Mouse (Mus musculus): ENCODE measurements at regions not wholly inside any gene's neighbourhood (a gene's known extent, or its start where the extent isn't known, plus 50 kb on each side); places are given as distances from the start of the nearest gene placed in this dataset.
"Not testable (repeated sequence)": the region's sequence is repeated elsewhere in the genome, so short reads cannot be mapped to it uniquely, and the experiment has no call there.

DNA sequence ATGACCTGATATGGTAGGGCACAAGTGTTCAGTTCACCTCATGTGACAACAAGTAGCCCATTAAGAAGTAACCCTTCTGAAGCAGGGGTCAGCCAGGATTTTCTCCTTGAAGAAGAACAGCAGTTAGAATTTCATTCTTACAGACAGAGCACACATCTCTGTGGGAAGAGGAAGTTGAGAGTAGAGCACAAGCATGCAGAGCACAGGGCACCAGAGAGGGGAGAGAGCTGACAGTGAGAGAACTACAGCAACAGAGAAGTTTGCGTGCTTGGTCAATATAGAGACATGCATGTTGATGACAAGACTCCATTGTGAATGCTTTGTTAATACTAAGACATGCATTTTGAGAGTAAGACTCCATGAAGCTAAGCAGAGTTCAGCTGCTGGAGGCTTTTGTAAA, 263.2 kb upstream of the Tusc1 start:
- Histone ChIP-seq H3K9ac (replicated peaks; ENCODE audit: low read length) (no peak overlapping the region), H3K4me3 (ENCODE audit: low read length) (no peak overlapping the region), H3K27me3 (ENCODE audit: insufficient read depth, low read length) (no peaks in the 10 kb centered on the region), H3K27ac (ENCODE audit: low read length) (no peak overlapping the region), H3K9me3 (ENCODE audit: low read length) (no peaks in the 10 kb centered on the region), H3K36me3 (ENCODE audit: insufficient read depth, low read length) (no peaks in the 10 kb centered on the region), H3K4me1 (ENCODE audit: insufficient read depth, low read length) (no peaks in the 10 kb centered on the region), H3K4me2 (replicated peaks; ENCODE audit: low read depth, low read length) (no peak overlapping the region)
- no peak for ATAC-seq (ENCODE audit: low FRiP score, low TSS enrichment)
- 84% methylated on average over 1 of the region's 1 CpGs for WGBS

DNA sequence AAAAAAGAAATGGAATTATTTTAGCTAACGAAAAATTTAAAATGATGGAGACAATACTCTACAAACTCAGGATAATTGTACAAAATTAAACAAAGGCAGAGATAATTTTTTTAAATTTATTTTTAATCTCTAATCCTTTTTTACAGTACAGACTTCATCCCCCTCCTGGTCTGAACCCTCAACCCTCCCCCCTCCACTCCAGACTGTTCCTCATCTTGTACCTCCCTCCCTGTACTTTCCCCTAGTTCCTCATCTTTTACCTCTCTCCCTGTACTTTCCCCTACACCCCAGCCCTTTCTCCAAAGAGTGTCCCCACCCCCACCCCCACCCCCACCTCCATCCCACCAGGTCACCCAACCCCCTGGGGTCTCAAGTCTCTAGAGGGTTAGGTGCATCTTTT, 249.0 kb upstream of the Tusc1 start:
- Histone ChIP-seq H3K27ac (ENCODE audit: low read length) (no peak overlapping the region), H3K9me3 (ENCODE audit: low read length) (no peaks in the 10 kb centered on the region), H3K9ac (replicated peaks; ENCODE audit: low read length) (no peak overlapping the region), H3K27me3 (ENCODE audit: insufficient read depth, low read length) (no peaks in the 10 kb centered on the region), H3K4me2 (replicated peaks; ENCODE audit: low read depth, low read length) (no peak overlapping the region), H3K36me3 (ENCODE audit: insufficient read depth, low read length) (no peaks in the 10 kb centered on the region), H3K4me3 (ENCODE audit: low read length) (no peak overlapping the region), H3K4me1 (ENCODE audit: insufficient read depth, low read length) (no peaks in the 10 kb centered on the region)
- 94% methylated on average over 1 of the region's 1 CpGs for WGBS
- ATAC-seq (ENCODE audit: low FRiP score, low TSS enrichment): no peak

DNA sequence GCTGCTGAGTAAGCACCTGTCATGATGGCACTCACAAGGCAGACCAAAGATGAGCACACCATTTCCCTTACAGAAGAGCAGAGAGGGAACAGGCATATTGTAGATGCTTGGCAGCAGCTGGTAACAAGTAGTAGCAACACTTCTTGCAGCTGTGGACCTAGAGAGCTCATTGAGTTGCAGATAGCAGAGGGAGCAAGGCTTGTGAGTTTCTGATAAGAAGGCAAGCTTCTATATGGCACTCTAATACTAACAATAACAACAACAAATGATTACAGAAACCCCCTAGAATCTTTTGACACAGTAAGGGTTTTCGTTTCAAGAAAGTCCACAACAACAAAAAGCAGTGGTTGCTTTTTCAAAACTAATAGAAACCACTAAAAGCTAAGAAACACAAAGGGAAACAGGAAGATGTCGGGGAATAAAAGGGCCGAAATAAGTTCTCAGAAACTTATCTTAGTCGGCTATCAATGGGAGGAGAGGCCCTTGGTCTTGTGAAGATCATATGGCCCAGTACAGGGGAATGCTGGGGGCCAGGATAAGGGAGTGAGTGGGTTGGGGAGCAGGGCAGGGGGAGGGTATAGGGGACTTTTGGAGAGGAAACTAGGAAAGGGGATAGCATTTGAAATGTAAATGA, 248.5 kb upstream of the Tusc1 start:
- Histone ChIP-seq H3K27ac (ENCODE audit: low read length) (no peak overlapping the region), H3K4me1 (ENCODE audit: insufficient read depth, low read length) (no peaks in the 10 kb centered on the region), H3K4me3 (ENCODE audit: low read length) (no peak overlapping the region), H3K9ac (replicated peaks; ENCODE audit: low read length) (no peak overlapping the region), H3K36me3 (ENCODE audit: insufficient read depth, low read length) (no peaks in the 10 kb centered on the region), H3K9me3 (ENCODE audit: low read length) (no peaks in the 10 kb centered on the region), H3K4me2 (replicated peaks; ENCODE audit: low read depth, low read length) (no peak overlapping the region), H3K27me3 (ENCODE audit: insufficient read depth, low read length) (no peaks in the 10 kb centered on the region)
- 64% methylated on average over 4 of the region's 4 CpGs for WGBS
- no peak for ATAC-seq (ENCODE audit: low FRiP score, low TSS enrichment)

DNA sequence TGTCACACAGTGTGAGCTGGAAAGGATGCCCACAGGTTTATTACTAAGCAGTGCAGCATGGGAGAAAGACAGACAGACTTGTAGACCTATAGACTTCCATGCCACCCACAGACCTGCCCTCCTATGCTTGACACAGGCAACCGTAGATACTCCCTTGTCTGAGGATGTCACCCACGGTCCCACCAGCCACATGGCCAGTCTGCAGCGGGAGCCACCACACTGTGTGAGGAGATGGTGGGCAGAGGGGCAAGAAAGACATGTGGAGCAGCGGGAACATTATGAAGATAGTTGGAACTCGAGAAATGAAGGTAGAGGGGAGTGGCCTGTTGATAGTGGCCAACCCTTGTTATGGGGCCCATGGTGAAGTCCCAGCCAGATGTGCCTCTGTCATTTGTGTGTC, 244.0 kb upstream of the Tusc1 start:
- Histone ChIP-seq H3K27me3 (ENCODE audit: insufficient read depth, low read length) (no peaks in the 10 kb centered on the region), H3K4me3 (ENCODE audit: low read length) (no peak overlapping the region), H3K9ac (replicated peaks; ENCODE audit: low read length) (no peak overlapping the region), H3K36me3 (ENCODE audit: insufficient read depth, low read length) (no peaks in the 10 kb centered on the region), H3K4me2 (replicated peaks; ENCODE audit: low read depth, low read length) (no peak overlapping the region), H3K9me3 (ENCODE audit: low read length) (no peaks in the 10 kb centered on the region), H3K27ac (ENCODE audit: low read length) (no peak overlapping the region), H3K4me1 (ENCODE audit: insufficient read depth, low read length) (no peaks in the 10 kb centered on the region)
- ATAC-seq (ENCODE audit: low FRiP score, low TSS enrichment): no peak
- 88% methylated on average over 5 of the region's 5 CpGs for WGBS

DNA sequence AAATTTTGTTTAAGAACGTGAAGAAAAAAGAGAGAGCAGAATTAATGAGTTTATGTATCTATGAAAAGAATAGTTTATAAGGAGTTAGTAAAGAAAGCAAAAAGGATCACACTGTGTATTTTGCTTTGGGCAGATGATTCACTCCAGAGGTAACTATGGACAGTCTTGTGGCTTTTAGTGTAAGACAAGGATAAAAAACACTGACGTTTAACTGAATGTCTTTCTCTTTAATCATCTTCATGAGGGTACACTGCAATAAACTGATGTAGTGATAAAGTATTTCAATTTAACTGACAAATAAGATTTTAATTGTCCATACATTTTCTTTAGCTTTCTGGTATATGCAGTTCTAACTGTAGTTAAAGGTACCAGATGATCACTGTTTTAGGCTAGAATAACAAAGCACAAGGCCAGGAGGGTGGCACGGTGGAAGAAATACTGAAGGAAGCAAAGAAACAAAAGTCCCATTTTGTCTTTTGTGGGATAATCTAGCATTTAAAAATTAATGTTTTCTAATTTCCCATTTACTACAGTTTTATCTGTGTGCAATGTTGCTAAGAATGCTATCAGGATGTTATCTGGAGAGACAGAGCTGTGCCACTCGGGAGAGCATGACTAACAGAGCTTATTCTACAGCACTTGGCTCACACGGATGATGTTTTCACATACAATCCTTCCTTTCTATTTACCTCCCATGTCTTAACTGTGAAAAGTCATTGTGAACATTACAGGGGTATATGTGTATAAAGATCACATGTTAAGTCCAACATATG, 232.4 kb upstream of the Tusc1 start:
- WGBS: 80% methylated on average over 5 of the region's 5 CpGs
- no peak overlapping the region for H3K4me3 ChIP-seq (ENCODE audit: low read length)
- no peak overlapping the region for H3K27ac ChIP-seq (ENCODE audit: low read length)
- no peaks in the 10 kb centered on the region for H3K9me3 ChIP-seq (ENCODE audit: low read length)
- H3K4me1 ChIP-seq (ENCODE audit: insufficient read depth, low read length): no peaks in the 10 kb centered on the region
- H3K9ac ChIP-seq (replicated peaks; ENCODE audit: low read length): no peak overlapping the region
- ATAC-seq (ENCODE audit: low FRiP score, low TSS enrichment): no peak
- no peaks in the 10 kb centered on the region for H3K36me3 ChIP-seq (ENCODE audit: insufficient read depth, low read length)
- H3K4me2 ChIP-seq (replicated peaks; ENCODE audit: low read depth, low read length): no peak overlapping the region
- no peaks in the 10 kb centered on the region for H3K27me3 ChIP-seq (ENCODE audit: insufficient read depth, low read length)

DNA sequence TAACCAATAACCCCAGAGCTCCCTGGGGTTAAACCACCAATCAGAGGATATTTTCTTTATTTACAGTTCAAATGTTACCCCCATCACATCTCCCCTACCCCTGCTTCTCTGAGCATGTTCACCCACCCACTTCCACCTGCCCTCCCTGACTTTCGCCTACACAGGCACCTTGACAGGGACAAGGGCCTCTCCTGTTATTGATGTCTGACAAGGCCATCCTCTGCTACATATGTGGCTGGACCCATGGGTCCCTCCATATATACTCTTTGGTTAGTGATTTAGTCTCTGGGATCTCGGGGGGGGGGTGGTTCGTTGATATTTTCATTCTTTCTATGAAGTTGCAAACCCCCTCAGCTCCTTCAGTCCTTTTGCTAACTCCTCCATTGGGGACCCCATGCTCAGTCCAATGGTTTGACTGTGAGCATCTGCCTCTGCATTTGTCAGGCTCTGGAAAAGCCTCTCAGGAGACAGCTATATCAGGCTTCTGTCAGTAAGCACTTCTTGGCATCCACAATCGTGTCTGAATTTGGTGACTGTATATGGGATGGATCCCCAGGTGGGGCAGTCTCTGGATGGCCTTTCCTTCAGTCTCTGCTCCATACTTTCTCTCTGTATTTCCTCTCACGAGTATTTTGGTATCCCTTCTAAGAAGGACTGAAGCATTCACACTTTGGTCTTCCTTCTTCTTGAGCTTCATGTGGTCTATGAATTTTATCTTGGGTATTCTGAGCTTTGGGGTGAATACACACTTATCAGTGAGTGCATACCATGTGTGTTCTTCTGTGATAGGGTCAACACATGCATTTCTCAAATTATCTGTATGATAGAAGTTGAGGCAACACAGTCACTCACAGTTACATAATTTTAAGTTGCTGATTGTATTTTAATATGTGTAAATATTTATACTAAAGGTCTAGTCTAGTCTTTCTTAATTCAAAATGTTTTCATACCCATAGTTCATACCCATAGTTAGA, 220.8 kb upstream of the Tusc1 start:
- Histone ChIP-seq H3K27ac (ENCODE audit: low read length) (no peak overlapping the region), H3K36me3 (ENCODE audit: insufficient read depth, low read length) (no peaks in the 10 kb centered on the region), H3K4me1 (ENCODE audit: insufficient read depth, low read length) (no peaks in the 10 kb centered on the region), H3K27me3 (ENCODE audit: insufficient read depth, low read length) (no peaks in the 10 kb centered on the region), H3K9ac (replicated peaks; ENCODE audit: low read length) (no peak overlapping the region), H3K4me3 (ENCODE audit: low read length) (no peak overlapping the region), H3K4me2 (replicated peaks; ENCODE audit: low read depth, low read length) (no peak overlapping the region), H3K9me3 (ENCODE audit: low read length) (no peaks in the 10 kb centered on the region)
- 81% methylated on average over 5 of the region's 5 CpGs for WGBS
- no peak for ATAC-seq (ENCODE audit: low FRiP score, low TSS enrichment)

DNA sequence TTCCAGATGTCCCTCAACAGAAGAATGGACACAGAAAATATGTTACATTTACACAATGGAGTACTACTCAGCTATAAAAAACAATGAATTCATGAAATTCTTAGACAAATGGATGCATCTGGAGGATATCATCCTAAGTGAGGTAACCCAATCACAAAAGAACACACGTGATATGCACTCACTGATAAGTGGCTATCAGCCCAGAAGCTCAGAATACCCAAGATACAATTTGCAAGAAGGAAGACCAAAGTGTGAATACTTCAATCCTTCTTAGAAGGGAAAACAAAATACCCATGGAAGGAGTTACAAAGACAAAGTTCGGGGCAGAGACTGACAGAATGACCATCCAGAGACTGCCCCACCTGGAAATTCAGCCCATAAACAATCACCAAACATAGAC, 219.9 kb upstream of the Tusc1 start:
- WGBS: 87% methylated on average over 2 of the region's 2 CpGs
- H3K4me1 ChIP-seq (ENCODE audit: insufficient read depth, low read length); H3K27ac ChIP-seq (ENCODE audit: low read length); H3K9ac ChIP-seq (replicated peaks; ENCODE audit: low read length); H3K27me3 ChIP-seq (ENCODE audit: insufficient read depth, low read length); ATAC-seq (ENCODE audit: low FRiP score, low TSS enrichment); H3K9me3 ChIP-seq (ENCODE audit: low read length); H3K4me3 ChIP-seq (ENCODE audit: low read length); H3K36me3 ChIP-seq (ENCODE audit: insufficient read depth, low read length); H3K4me2 ChIP-seq (replicated peaks; ENCODE audit: low read depth, low read length): not testable (repeated sequence)

DNA sequence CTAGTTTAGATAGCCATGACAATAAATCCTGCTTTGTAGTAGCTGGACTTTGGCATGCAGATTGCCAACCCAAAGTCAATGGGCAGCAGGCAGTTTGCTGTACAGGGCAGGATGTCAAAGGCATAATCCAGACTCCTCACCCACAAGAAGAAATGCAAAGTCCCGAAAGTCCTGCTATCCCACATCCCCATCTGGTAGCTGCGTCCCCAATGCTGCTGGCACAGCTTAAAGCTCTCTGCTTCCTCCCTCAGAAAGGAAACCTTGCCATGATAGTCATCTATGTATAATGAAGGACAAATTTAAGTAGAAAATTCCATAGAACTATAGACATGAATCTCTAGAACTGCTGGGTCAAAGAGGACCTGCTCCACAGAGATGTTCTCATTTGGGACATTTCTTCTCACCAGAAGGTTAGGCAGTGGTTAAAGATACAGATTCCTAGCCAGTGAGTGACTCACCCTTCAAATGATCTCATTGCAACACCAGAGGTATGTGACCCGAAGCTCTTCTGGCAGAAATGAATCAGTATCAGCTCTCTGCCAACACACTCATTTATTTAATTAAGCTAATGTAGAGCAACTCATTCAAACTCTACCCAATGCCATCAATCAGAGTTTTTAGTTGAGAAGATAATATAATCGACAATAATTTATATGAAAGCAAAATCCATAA, 217.3 kb upstream of the Tusc1 start:
- Histone ChIP-seq H3K4me1 (ENCODE audit: insufficient read depth, low read length) (no peaks in the 10 kb centered on the region), H3K9ac (replicated peaks; ENCODE audit: low read length) (no peak overlapping the region), H3K36me3 (ENCODE audit: insufficient read depth, low read length) (no peaks in the 10 kb centered on the region), H3K27me3 (ENCODE audit: insufficient read depth, low read length) (no peaks in the 10 kb centered on the region), H3K27ac (ENCODE audit: low read length) (no peak overlapping the region), H3K4me2 (replicated peaks; ENCODE audit: low read depth, low read length) (no peak overlapping the region), H3K4me3 (ENCODE audit: low read length) (no peak overlapping the region), H3K9me3 (ENCODE audit: low read length) (no peaks in the 10 kb centered on the region)
- no peak for ATAC-seq (ENCODE audit: low FRiP score, low TSS enrichment)
- 71% methylated on average over 4 of the region's 4 CpGs for WGBS

DNA sequence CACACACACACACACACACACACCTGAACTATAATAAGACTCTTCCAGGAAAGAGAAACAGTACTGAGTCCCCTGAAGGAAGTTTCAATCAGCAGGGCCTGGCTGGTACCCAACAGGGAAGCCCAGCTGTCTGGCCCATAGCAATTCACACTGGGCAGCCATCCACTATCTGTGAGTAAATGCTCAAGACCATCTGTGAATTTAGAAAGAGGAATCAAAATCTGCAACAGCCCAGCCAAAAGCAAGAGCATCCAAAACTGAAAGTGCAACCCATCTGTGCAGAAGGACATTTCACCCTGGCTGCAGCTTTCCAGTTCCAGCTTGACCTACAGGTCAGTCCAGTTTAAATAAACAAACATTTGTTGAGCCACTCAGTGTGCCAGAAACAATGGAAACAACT, 215.8 kb upstream of the Tusc1 start:
- Histone ChIP-seq H3K36me3 (ENCODE audit: insufficient read depth, low read length) (no peaks in the 10 kb centered on the region), H3K4me2 (replicated peaks; ENCODE audit: low read depth, low read length) (no peak overlapping the region), H3K4me1 (ENCODE audit: insufficient read depth, low read length) (no peaks in the 10 kb centered on the region), H3K4me3 (ENCODE audit: low read length) (no peak overlapping the region), H3K27ac (ENCODE audit: low read length) (no peak overlapping the region), H3K9ac (replicated peaks; ENCODE audit: low read length) (no peak overlapping the region), H3K9me3 (ENCODE audit: low read length) (no peaks in the 10 kb centered on the region), H3K27me3 (ENCODE audit: insufficient read depth, low read length) (no peaks in the 10 kb centered on the region)
- no peak for ATAC-seq (ENCODE audit: low FRiP score, low TSS enrichment)
